Mouse (Mus musculus): ENCODE data around the gene Znhit1.

DNA sequence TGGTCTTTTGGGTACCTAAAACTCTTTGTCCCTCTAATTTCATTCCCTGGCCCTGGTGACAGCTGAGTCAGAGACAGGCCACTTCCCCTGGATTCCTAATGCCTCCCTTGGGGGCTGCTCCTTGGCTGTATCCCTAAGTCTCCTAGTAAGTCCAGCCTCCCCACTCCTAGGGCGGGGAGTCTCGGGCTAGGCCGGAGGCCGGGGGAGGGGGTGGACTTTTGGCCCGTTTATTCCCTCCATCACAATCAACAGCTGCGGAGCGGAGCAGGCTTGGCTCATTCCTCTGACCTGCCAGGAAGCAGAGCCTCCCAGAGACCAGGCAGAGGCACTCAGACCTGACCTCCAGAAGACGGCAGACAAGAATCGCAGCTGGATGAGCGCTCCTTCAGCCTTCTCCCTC, 20.2 kb downstream of the Znhit1 start:
- no peak for TF ChIP-seq CTCF (IDR thresholded peaks at IDR 0.05; ENCODE audit: borderline replicate concordance, control insufficient read depth, extremely low read depth, insufficient read depth, low read length, poor library complexity)
- TF ChIP-seq POLR2A (IDR thresholded peaks at IDR 0.05; ENCODE audit: control insufficient read depth, extremely low read depth, insufficient read depth, low read length, poor library complexity), result no peak
